In the genomic region with DNA sequence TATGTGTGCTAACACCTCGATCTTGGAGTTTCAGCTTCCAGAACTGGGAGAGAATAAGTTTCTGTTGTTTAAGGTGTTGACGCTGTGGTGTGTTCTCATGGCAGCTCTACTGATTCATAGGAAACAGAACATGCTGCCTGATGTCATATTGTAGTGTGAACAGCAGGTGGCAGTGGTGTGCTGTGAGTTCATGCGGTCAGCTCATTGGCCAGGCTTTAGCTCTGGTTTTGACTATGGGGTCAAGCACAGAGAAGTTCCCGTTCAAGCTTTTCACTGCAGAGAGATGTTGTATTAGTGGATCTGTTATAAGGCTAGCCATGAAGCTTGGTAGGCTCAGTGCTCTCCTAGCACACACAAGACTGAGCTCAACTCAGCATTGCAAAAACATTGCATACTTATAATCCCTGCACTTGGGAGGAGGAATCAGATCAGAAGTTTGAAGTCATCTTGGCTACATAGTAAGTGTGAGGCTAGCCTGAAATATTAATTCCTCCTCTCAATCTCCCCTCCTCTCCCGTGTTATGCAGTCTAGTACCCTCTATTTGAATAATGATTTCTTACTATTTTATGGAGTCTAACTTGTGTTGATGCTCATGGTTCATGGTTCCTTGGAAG, we compare ENCODE assay signal across 9 mouse cellular contexts.
DNase-seq lines count a peak whose midpoint lies in the region; ATAC-seq and TF ChIP-seq lines count a peak whose summit lies in the region.
"Had no signal": no experiment of that assay in that cellular context is flagged by ENCODE, and none has a peak within 500 bp of the region (broad histone marks: within the 10 kb centered on the region; RNA-seq: fewer than 3 reads in every experiment).

No protein-coding gene starts in this region.

- peak; percentile 0 for DNase-seq in G1E (ENCODE audit: low spot score)
- DNase-seq in hindbrain, embryonic 10.5 days (ENCODE audit: low spot score), result peak; percentile 76
- peak; percentile 40 to 75 for DNase-seq in layer of hippocampus, adult 2 months (ENCODE audit: low spot score in 2 of 2)
- DNase-seq in lung, embryonic 14.5 days, result peak; percentile 91
- peak; percentile 92 for DNase-seq in retina, embryonic 14.5 days (ENCODE audit: low spot score)
- DNase-seq in thymus, postnatal 36 days, result no peak

- no peak overlapping the region for H3K4me3 ChIP-seq in G1E (ENCODE audit: low read depth, low read length)
- H3K4me3 ChIP-seq in bone marrow macrophage, adult 2 months (ENCODE audit: insufficient read depth, low read length), result no peak overlapping the region
- no peak overlapping the region for H3K4me3 ChIP-seq in embryonic facial prominence, embryonic 15.5 days (replicated peaks)
- no peak overlapping the region for H3K4me3 ChIP-seq in hindbrain, embryonic 10.5 days
- no peak overlapping the region for H3K4me3 ChIP-seq in layer of hippocampus, adult 2 months
- H3K4me3 ChIP-seq in lung, embryonic 14.5 days (ENCODE audit: low read depth, low read length), result no peak overlapping the region
- H3K4me3 ChIP-seq: heart, embryonic 15.5 days had no signal

- peak; percentile 69 for TF ChIP-seq CTCF in G1E (IDR thresholded peaks at IDR 0.05; ENCODE audit: low read depth, low read length)
- TF ChIP-seq CTCF in bone marrow macrophage, adult 2 months (IDR thresholded peaks at IDR 0.05; ENCODE audit: low read depth, low read length), result peak; percentile 37; the same call in 1 of the 2 replicates
- peak; percentile 89 for TF ChIP-seq CTCF in layer of hippocampus, adult 2 months (conservative IDR thresholded peaks at IDR 0.05)
- TF ChIP-seq CTCF in lung, embryonic 14.5 days (IDR thresholded peaks at IDR 0.05; ENCODE audit: low read depth), result peak; percentile 96

- no peaks in the 10 kb centered on the region for H3K9me3 ChIP-seq in G1E (replicated peaks)
- H3K9me3 ChIP-seq in embryonic facial prominence, embryonic 15.5 days (replicated peaks), result no peaks in the 10 kb centered on the region
- H3K9me3 ChIP-seq in hindbrain, embryonic 10.5 days, result no peaks in the 10 kb centered on the region
- H3K9me3 ChIP-seq in lung, embryonic 14.5 days (ENCODE audit: low read depth, low read length), result no peaks in the 10 kb centered on the region
- H3K9me3 ChIP-seq: heart, embryonic 15.5 days had no signal

- TF ChIP-seq POLR2A in bone marrow macrophage, adult 2 months (IDR thresholded peaks at IDR 0.05; ENCODE audit: borderline replicate concordance, low read depth, low read length), result no peak

- H3K4me1 ChIP-seq in G1E (ENCODE audit: insufficient read depth, low read depth, low read length), result no peaks in the 10 kb centered on the region
- H3K4me1 ChIP-seq in bone marrow macrophage, adult 2 months (ENCODE audit: control insufficient read depth, insufficient read depth, low read length), result no peaks in the 10 kb centered on the region
- H3K4me1 ChIP-seq in embryonic facial prominence, embryonic 15.5 days, result no peaks in the 10 kb centered on the region
- H3K4me1 ChIP-seq in hindbrain, embryonic 10.5 days (replicated peaks), result no peaks in the 10 kb centered on the region
- H3K4me1 ChIP-seq in lung, embryonic 14.5 days (ENCODE audit: insufficient read depth), result no peaks in the 10 kb centered on the region
- H3K4me1 ChIP-seq: heart, embryonic 15.5 days had no signal

- H3K36me3 ChIP-seq in G1E (replicated peaks), result no peaks in the 10 kb centered on the region
- H3K36me3 ChIP-seq in embryonic facial prominence, embryonic 15.5 days, result no peaks in the 10 kb centered on the region
- no peaks in the 10 kb centered on the region for H3K36me3 ChIP-seq in hindbrain, embryonic 10.5 days
- H3K36me3 ChIP-seq in lung, embryonic 14.5 days (ENCODE audit: insufficient read depth), result no peaks in the 10 kb centered on the region
- H3K36me3 ChIP-seq: heart, embryonic 15.5 days had no signal

- 24% methylated on average over 5 of the region's 5 CpGs for WGBS in embryonic facial prominence, embryonic 15.5 days
- WGBS in hindbrain, embryonic 10.5 days, result 29% methylated on average over 5 of the region's 5 CpGs
- 20% methylated on average over 5 of the region's 5 CpGs for WGBS in lung, embryonic 14.5 days

- no peak overlapping the region for H3K27ac ChIP-seq in bone marrow macrophage, adult 2 months (ENCODE audit: insufficient read depth, low read depth, low read length)
- H3K27ac ChIP-seq in embryonic facial prominence, embryonic 15.5 days (replicated peaks), result no peak overlapping the region
- no peak overlapping the region for H3K27ac ChIP-seq in hindbrain, embryonic 10.5 days
- no peak overlapping the region; the same call in 1 of the 2 replicates for H3K27ac ChIP-seq in layer of hippocampus, adult 2 months
- H3K27ac ChIP-seq in lung, embryonic 14.5 days (ENCODE audit: low read depth), result no peak overlapping the region
- H3K27ac ChIP-seq: heart, embryonic 15.5 days had no signal

- H3K4me2 ChIP-seq in embryonic facial prominence, embryonic 15.5 days (replicated peaks), result no peak overlapping the region
- H3K4me2 ChIP-seq in lung, embryonic 14.5 days, result no peak overlapping the region
- H3K4me2 ChIP-seq: heart, embryonic 15.5 days had no signal

- no peak overlapping the region for H3K9ac ChIP-seq in embryonic facial prominence, embryonic 15.5 days
- no peak overlapping the region for H3K9ac ChIP-seq in lung, embryonic 14.5 days
- H3K9ac ChIP-seq: heart, embryonic 15.5 days had no signal

- peak; percentile 34; the same call in 1 of the 2 replicates for ATAC-seq in G1E (ENCODE audit: extremely low read depth, insufficient number of reproducible peaks, low FRiP score, poor library complexity, severe bottlenecking)
- 0 out of 2 replicates have a peak, but pooled peaks have one; percentile 19 for ATAC-seq in embryonic facial prominence, embryonic 15.5 days (ENCODE audit: insufficient number of reproducible peaks, low FRiP score, low TSS enrichment, low read depth)
- ATAC-seq in lung, embryonic 14.5 days (ENCODE audit: insufficient read depth), result peak; percentile 87

- no peaks in the 10 kb centered on the region for H3K27me3 ChIP-seq in G1E (ENCODE audit: insufficient read depth, low read length)
- no peaks in the 10 kb centered on the region for H3K27me3 ChIP-seq in embryonic facial prominence, embryonic 15.5 days
- H3K27me3 ChIP-seq in hindbrain, embryonic 10.5 days (ENCODE audit: insufficient read depth, poor library complexity, severe bottlenecking), result no peaks in the 10 kb centered on the region
- H3K27me3 ChIP-seq in lung, embryonic 14.5 days (ENCODE audit: insufficient read depth, low read length), result no peaks in the 10 kb centered on the region
- H3K27me3 ChIP-seq: heart, embryonic 15.5 days had no signal

Comparison
In these comparisons a context has a peak if more than half of its experiments do, and no peak if none do; other contexts are left out.
1. ATAC-seq: peak in every context shown above with its lines; median percentile 87 in lung, embryonic 14.5 days; 34 in G1E; 19 in embryonic facial prominence, embryonic 15.5 days.
2. DNase-seq: peak in G1E (single experiment), hindbrain, embryonic 10.5 days (single experiment), layer of hippocampus, adult 2 months (2 of 2), lung, embryonic 14.5 days (single experiment) and retina, embryonic 14.5 days (single experiment); none in thymus, postnatal 36 days (0 of 2).
3. CTCF ChIP-seq: peak in every context shown above with its lines; median percentile 96 in lung, embryonic 14.5 days; 89 in layer of hippocampus, adult 2 months; 69 in G1E; 37 in bone marrow macrophage, adult 2 months.